Mouse (Mus musculus) forebrain, embryonic 16.5 days (tissue): ENCODE data around the gene Gm3415. TPM values are rescaled to one million over a fixed set of nuclear protein-coding genes. Genes with fewer than 3 reads are reported as not detected.
"Not testable (repeated sequence)": the region's sequence is repeated elsewhere in the genome, so short reads cannot be mapped to it uniquely, and the experiment has no call there.

Source experiments
- ATAC-seq: fragments of 200-750 bp; cut with Nextera tagmentation; 2 replicates; pipeline ENCODE4 v1.8.0; 2017; ENCODE audit warnings: mild to moderate bottlenecking, moderate library complexity
- H3K27ac ChIP-seq: fragments of 300-500 bp; sonication (generic); 2 replicates; pipeline ENCODE4 v1.5.1; 2014; ENCODE audit warnings: low read length, control low read depth
- H3K27me3 ChIP-seq: fragments of 300-500 bp; sonication (generic); replicated peaks from 2 replicates; pipeline ENCODE4 v1.6.1; 2014; ENCODE audit warnings: low read length; ENCODE audit not compliant: control insufficient read depth, insufficient read depth
- H3K36me3 ChIP-seq: fragments of 300-500 bp; sonication (generic); 2 replicates; pipeline ENCODE4 v1.6.1; 2014; ENCODE audit not compliant: control insufficient read depth, insufficient read depth
- H3K4me1 ChIP-seq: fragments of 300-500 bp; sonication (generic); replicated peaks from 2 replicates; pipeline ENCODE4 v1.6.1; 2014; ENCODE audit warnings: low read length; ENCODE audit not compliant: control insufficient read depth, insufficient read depth
- H3K4me2 ChIP-seq: fragments of 300-500 bp; sonication (generic); 2 replicates; pipeline ENCODE4 v1.6.1; 2014; ENCODE audit warnings: mild to moderate bottlenecking, low read length, control low read depth
- H3K4me3 ChIP-seq: fragments of 300-500 bp; sonication (generic); replicated peaks from 2 replicates; pipeline ENCODE4 v1.5.1; 2014; ENCODE audit warnings: mild to moderate bottlenecking, low read length, control low read depth
- H3K9ac ChIP-seq: fragments of 300-500 bp; sonication (generic); replicated peaks from 2 replicates; pipeline ENCODE4 v1.6.1; 2014; ENCODE audit warnings: low read depth, low read length, control low read depth
- H3K9me3 ChIP-seq: fragments of 300-500 bp; sonication (generic); 2 replicates; pipeline ENCODE4 v1.6.1; 2016; ENCODE audit warnings: low read length; ENCODE audit not compliant: control insufficient read depth
- WGBS: fragments of 180-500 bp; shearing (Covaris S2); extraction: QIAGEN DNeasy Blood & Tissue Kit; methylation state at CpG from one replicate; pipeline ENCODE4 v1.1.7; 2014; 5-methylcytosine and 5-hydroxymethylcytosine counted together
- polyA plus RNA-seq: library from polyadenylated mRNA; unstranded; fragments of >200 nt; fragmentation: Nextera tagmentation; extraction: Ambion mirVana; gene quantifications from 2 replicates; pipeline ENCODE4 v1.2.1, GENCODE M21; 2015

The Gm3415 gene
- polyA plus RNA-seq = not detected in 2 replicates

DNA sequence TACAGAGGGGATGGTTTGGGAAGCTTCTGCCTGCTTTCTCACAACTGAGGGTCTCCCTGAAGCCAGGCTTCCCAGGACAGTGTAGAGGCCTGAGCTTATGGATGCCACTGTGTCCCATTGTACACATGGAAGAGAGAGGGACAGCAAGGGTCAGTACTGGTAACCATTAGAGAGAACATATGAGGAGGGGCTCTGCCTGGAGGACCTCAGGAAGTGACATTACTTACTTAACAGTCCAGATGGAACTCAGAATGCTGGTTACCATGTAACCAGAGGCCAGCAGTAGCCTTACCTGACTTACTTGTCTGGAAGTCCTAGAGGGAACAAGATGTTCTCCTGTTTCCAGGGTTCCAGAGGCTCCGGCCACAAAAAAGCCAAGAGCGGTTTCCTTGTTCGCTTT lies at the start of gene Gm3415:
TSS of gene Gm3415 (plus strand) at position 301 of the 400 bp plus-strand sequence.
- not testable (repeated sequence) for ATAC-seq, H3K9ac ChIP-seq, H3K9me3 ChIP-seq, H3K27ac ChIP-seq, H3K27me3 ChIP-seq, H3K4me1 ChIP-seq, H3K4me2 ChIP-seq, H3K4me3 ChIP-seq, H3K36me3 ChIP-seq
- whole genome bisulfite sequencing = no CpG with 5 or more reads among the region's 3 CpGs

DNA sequence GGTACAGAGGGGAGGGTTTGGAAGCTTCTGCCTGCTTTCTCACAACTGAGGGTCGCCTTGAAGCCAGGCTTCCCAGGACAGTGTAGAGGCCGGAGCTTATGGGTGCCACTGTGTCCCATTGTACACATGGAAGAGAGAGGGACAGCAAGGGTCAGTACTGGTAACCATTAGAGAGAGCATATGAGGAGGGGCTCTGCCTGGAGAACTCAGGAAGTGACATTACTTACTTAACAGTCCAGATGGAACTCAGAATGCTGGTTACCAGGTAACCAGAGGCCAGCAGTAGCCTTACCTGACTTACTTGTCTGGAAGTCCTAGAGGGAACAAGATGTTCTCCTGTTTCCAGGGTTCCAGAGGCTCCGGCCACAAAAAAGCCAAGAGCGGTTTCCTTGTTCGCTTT lies 42.1 kb upstream of the Gm3415 start, which contains the start of gene Gm3402:
TSS of gene Gm3402 (plus strand) at position 301 of the 400 bp plus-strand sequence.
- not testable (repeated sequence) for H3K4me1 ChIP-seq, H3K4me3 ChIP-seq, H3K9ac ChIP-seq, H3K4me2 ChIP-seq, H3K27ac ChIP-seq, ATAC-seq, H3K36me3 ChIP-seq, H3K9me3 ChIP-seq, H3K27me3 ChIP-seq
- no CpG with 5 or more reads among the region's 5 CpGs for WGBS

DNA sequence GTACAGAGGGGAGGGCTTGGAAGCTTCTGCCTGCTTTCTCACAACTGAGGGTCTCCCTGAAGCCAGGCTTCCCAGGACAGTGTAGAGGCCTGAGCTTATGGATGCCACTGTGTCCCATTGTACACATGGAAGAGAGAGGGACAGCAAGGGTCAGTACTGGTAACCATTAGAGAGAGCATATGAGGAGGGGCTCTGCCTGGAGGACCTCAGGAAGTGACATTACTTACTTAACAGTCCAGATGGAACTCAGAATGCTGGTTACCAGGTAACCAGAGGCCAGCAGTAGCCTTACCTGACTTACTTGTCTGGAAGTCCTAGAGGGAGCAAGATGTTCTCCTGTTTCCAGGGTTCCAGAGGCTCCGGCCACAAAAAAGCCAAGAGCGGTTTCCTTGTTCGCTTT lies 30.4 kb upstream of the Gm3415 start, which contains the start of gene Gm3404:
TSS of gene Gm3404 (plus strand) at position 301 of the 400 bp plus-strand sequence.
- not testable (repeated sequence) for H3K9ac ChIP-seq, ATAC-seq
- 98% methylated on average over 3 of the region's 3 CpGs for WGBS

DNA sequence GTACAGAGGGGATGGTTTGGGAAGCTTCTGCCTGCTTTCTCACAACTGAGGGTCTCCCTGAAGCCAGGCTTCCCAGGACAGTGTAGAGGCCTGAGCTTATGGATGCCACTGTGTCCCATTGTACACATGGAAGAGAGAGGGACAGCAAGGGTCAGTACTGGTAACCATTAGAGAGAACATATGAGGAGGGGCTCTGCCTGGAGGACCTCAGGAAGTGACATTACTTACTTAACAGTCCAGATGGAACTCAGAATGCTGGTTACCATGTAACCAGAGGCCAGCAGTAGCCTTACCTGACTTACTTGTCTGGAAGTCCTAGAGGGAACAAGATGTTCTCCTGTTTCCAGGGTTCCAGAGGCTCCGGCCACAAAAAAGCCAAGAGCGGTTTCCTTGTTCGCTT lies 18.6 kb upstream of the Gm3415 start, which contains the start of gene Gm3409:
TSS of gene Gm3409 (plus strand) at position 301 of the 400 bp plus-strand sequence.
- H3K27me3 ChIP-seq, H3K36me3 ChIP-seq, H3K9ac ChIP-seq, ATAC-seq, H3K4me1 ChIP-seq, H3K4me2 ChIP-seq, H3K9me3 ChIP-seq, H3K27ac ChIP-seq, H3K4me3 ChIP-seq: not testable (repeated sequence)
- WGBS = no CpG with 5 or more reads among the region's 3 CpGs

More for the DNA sequence above, 30.4 kb upstream of the Gm3415 start, which contains the start of gene Gm3404:
- H3K4me2 ChIP-seq, H3K27me3 ChIP-seq, H3K9me3 ChIP-seq, H3K27ac ChIP-seq, H3K4me3 ChIP-seq, H3K36me3 ChIP-seq, H3K4me1 ChIP-seq: not testable (repeated sequence)

DNA sequence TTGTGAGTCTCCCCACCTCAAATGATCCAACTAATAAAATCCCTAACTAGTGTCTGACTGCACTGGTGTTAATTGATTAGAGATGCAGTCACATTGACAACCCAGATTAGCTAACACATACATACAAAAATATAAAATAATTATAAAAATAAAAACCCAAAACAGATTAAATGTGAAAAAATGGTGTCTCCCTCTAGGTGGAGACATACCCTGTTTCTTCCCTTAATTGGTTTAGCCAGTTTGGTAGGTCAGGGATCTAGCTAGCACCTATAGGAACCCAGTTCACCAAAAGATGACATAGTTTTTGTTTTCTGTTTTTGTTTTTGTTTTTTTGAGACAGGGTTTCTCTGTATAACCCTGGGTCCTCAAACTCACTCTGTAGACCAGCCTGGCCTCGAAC lies 8.3 kb downstream of the Gm3415 start:
- H3K9me3 ChIP-seq = no peaks in the 10 kb centered on the region
- no peak for ATAC-seq
- H3K4me2 ChIP-seq = no peak overlapping the region
- no peaks in the 10 kb centered on the region for H3K36me3 ChIP-seq
- H3K4me1 ChIP-seq = no peaks in the 10 kb centered on the region
- no peak overlapping the region for H3K27ac ChIP-seq
- no peak overlapping the region for H3K4me3 ChIP-seq
- no peak overlapping the region for H3K9ac ChIP-seq
- 93% methylated on average over 1 of the region's 1 CpGs for WGBS
- no peaks in the 10 kb centered on the region for H3K27me3 ChIP-seq

DNA sequence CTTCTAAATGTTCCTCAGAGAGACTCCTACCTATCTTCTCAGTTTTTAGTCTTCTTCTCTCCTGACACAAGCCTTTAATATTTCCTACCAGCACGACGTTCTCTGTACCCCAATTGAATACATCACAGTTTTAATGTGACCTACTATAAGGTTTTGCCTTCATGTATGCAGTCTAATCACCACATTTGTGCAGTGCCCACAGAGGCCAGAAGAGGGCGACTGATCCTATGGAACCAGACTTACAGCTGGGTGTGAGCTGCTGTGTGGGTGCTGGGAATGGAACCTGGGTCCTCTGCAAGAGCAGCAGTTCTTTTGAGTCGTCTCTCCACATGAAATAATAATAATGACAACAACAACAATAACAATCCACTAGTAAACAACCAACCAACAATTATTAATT lies 11.1 kb downstream of the Gm3415 start:
- ATAC-seq = no peak

DNA sequence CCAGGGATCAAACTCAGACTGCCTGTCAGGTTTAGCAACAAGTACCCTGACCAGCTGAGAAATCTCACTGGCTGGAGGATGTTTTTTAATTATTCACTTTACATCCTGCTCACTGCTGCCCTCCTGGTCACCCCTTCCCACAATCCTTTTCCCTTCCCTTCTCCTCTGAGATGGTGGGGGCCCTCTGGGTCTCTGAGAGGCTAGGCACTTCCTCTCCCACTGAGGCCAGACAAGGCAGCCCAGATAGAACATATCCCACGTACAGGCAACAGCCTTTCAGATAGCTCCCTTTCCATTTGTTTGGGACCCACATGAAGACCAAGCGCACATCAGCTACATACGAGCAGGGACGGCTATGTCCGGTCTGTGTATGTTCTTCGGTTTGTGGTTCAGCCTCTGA lies 14.2 kb downstream of the Gm3415 start:
- H3K4me2 ChIP-seq, H3K27ac ChIP-seq, H3K27me3 ChIP-seq, H3K9me3 ChIP-seq, H3K4me1 ChIP-seq, H3K36me3 ChIP-seq, H3K4me3 ChIP-seq, H3K9ac ChIP-seq, ATAC-seq: not testable (repeated sequence)
- WGBS = 91% methylated on average over 6 of the region's 6 CpGs

More for the DNA sequence above, 11.1 kb downstream of the Gm3415 start:
- WGBS = 63% methylated on average over 4 of the region's 4 CpGs
- no peaks in the 10 kb centered on the region for H3K9me3 ChIP-seq
- H3K9ac ChIP-seq = no peak overlapping the region
- no peak overlapping the region for H3K4me2 ChIP-seq
- no peaks in the 10 kb centered on the region for H3K27me3 ChIP-seq
- H3K4me1 ChIP-seq = peaks cover 6% of the 10 kb centered on the region; the same call in 1 of the 2 replicates
- H3K4me3 ChIP-seq = no peak overlapping the region
- no peak overlapping the region for H3K27ac ChIP-seq
- no peaks in the 10 kb centered on the region for H3K36me3 ChIP-seq

DNA sequence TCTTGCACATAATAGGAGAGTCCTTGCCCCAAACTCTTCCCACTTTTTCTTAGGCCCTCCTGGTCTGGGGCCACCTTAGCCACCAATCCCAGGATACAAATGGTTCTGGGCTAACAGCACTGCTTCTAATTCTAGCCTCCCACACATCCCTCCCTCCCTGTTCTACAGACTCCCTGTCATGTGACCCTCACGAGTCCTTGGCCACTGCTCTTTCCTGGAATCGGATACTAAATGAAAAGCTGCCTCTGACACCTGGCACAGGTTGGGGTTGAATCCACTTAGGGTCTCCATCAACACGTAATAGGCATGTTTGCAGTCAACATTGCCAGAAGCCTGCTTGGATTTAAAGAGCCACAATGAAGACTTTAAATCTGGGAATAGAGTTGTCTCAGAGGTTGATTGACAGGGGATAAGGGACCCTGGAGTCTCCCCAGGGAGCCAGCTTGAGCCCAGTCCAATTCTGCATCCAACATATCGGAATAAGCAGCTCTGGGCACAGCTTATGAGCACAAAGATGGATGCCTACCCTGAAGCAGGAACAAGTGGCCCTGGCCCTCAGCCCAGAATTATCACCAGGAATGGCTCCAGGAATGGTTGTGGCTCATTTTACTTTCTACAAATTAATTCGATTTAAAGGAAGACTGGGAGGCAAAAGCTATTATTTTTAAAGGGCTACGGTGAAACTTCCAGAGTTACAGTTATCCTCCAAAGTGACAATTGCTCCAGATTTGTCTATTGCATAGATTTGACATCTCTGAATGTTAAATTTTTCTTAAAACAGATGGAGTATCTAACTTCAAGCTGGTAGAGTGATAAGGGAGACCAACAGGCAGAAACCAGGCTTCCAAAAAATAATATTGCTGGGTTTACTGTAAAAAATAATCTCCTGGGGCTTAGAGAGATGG lies 16.1 kb downstream of the Gm3415 start:
- WGBS = 27% methylated on average over 6 of the region's 6 CpGs
- not testable (repeated sequence) for H3K4me2 ChIP-seq, H3K9me3 ChIP-seq, H3K27me3 ChIP-seq, H3K36me3 ChIP-seq, H3K4me1 ChIP-seq, H3K4me3 ChIP-seq, H3K9ac ChIP-seq
- H3K27ac ChIP-seq = peak overlapping the region; percentile 67
- peak; percentile 96 for ATAC-seq

DNA sequence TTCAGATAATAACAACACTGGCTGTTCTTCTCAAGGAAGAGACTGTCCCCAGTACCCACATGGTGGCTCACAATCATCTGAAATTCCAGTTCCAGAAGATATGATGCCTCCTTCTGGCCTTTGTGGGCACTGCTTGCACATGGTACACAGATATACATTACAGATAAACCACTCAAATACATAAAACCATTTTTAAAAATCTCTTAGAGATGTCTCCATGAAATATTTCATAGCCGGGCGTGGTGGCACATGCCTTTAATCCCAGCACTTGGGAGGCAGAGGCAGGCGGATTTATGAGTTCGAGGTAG lies 16.8 kb downstream of the Gm3415 start:
- peak overlapping the region; percentile 60 for H3K27ac ChIP-seq
- ATAC-seq, H3K36me3 ChIP-seq, H3K9ac ChIP-seq, H3K9me3 ChIP-seq, H3K4me1 ChIP-seq, H3K4me2 ChIP-seq, H3K27me3 ChIP-seq, H3K4me3 ChIP-seq: not testable (repeated sequence)
- WGBS = 96% methylated on average over 4 of the region's 4 CpGs
